Mouse (Mus musculus) embryonic facial prominence, embryonic 13.5 days (tissue): ENCODE data around the gene Snrpa1. TPM values are rescaled to one million over a fixed set of nuclear protein-coding genes. Genes with fewer than 3 reads are reported as not detected.

Experiments used
- ATAC-seq: fragments of 200-750 bp; cut with Nextera tagmentation; 2 replicates; pipeline ENCODE4 v1.8.0; 2017; ENCODE audit warnings: low read depth; ENCODE audit not compliant: insufficient number of reproducible peaks, insufficient read depth, low FRiP score, low TSS enrichment
- H3K27ac ChIP-seq: fragments of 300-500 bp; sonication (generic); 2 replicates; pipeline ENCODE4 v1.5.1; 2015; ENCODE audit warnings: moderate library complexity, mild to moderate bottlenecking, inconsistent platforms
- H3K27me3 ChIP-seq: fragments of 300-500 bp; sonication (generic); 2 replicates; pipeline ENCODE4 v1.6.1; 2015; ENCODE audit warnings: mild to moderate bottlenecking, inconsistent platforms
- H3K36me3 ChIP-seq: fragments of 300-500 bp; sonication (generic); 2 replicates; pipeline ENCODE4 v1.6.1; 2015; ENCODE audit warnings: mild to moderate bottlenecking, inconsistent platforms
- H3K4me1 ChIP-seq: fragments of 300-500 bp; sonication (generic); 2 replicates; pipeline ENCODE4 v1.6.1; 2015; ENCODE audit warnings: inconsistent platforms
- H3K4me2 ChIP-seq: fragments of 300-500 bp; sonication (generic); 2 replicates; pipeline ENCODE4 v1.6.1; 2015; ENCODE audit warnings: moderate library complexity, mild to moderate bottlenecking, inconsistent platforms
- H3K4me3 ChIP-seq: fragments of 300-500 bp; sonication (generic); 2 replicates; pipeline ENCODE4 v1.5.1; 2015; ENCODE audit warnings: mild to moderate bottlenecking, inconsistent platforms
- H3K9ac ChIP-seq: fragments of 300-500 bp; sonication (generic); 2 replicates; pipeline ENCODE4 v1.6.1; 2015; ENCODE audit warnings: mild to moderate bottlenecking, inconsistent platforms
- H3K9me3 ChIP-seq: fragments of 300-500 bp; sonication (generic); 2 replicates; pipeline ENCODE4 v1.6.1; 2016; ENCODE audit warnings: inconsistent platforms
- WGBS: fragments of 180-500 bp; shearing (Covaris S2); methylation state at CpG from one replicate; pipeline ENCODE4 v1.1.7; 2015; ENCODE audit warnings: mixed read lengths; 5-methylcytosine and 5-hydroxymethylcytosine counted together
- polyA plus RNA-seq: library from polyadenylated mRNA; unstranded; fragments of >200 nt; fragmentation: Nextera tagmentation; extraction: Ambion mirVana; gene quantifications from 2 replicates; pipeline ENCODE4 v1.2.1, GENCODE M21; 2015

Gene Snrpa1
- polyA plus RNA-seq, 1 experiment from 2014 or later, result 209 TPM

GRCm38 (mm10) chr7:66083757-66084156 is 25.0 kb downstream of the Snrpa1 start:
- H3K9ac ChIP-seq, result no peak overlapping the region
- peaks cover 73% of the 10 kb centered on the region for H3K36me3 ChIP-seq
- WGBS, result 85% methylated on average over 6 of the region's 6 CpGs
- H3K4me3 ChIP-seq, result no peak overlapping the region
- H3K4me1 ChIP-seq, result peaks cover 17% of the 10 kb centered on the region
- ATAC-seq, result no peak
- H3K4me2 ChIP-seq, result no peak overlapping the region
- no peaks in the 10 kb centered on the region for H3K9me3 ChIP-seq
- H3K27ac ChIP-seq, result no peak overlapping the region
- H3K27me3 ChIP-seq, result no peaks in the 10 kb centered on the region

- Histone ChIP-seq H3K4me3 (no peak overlapping the region), H3K27me3 (no peaks in the 10 kb centered on the region), H3K4me1 (peaks cover 17% of the 10 kb centered on the region), H3K9ac (no peak overlapping the region), H3K4me2 (no peak overlapping the region), H3K36me3 (peaks cover 80% of the 10 kb centered on the region), H3K9me3 (no peaks in the 10 kb centered on the region), H3K27ac (no peak overlapping the region)
- ATAC-seq, result no peak
- WGBS, result 83% methylated on average over 7 of the region's 7 CpGs
These were observed 25.7 kb downstream of the Snrpa1 start for GRCm38 (mm10) chr7:66084546-66084945.

- Histone ChIP-seq H3K27me3 (no peaks in the 10 kb centered on the region), H3K9me3 (no peaks in the 10 kb centered on the region), H3K27ac (no peak overlapping the region), H3K36me3 (peaks cover 95% of the 10 kb centered on the region), H3K4me1 (no peaks in the 10 kb centered on the region), H3K9ac (no peak overlapping the region), H3K4me2 (no peak overlapping the region), H3K4me3 (no peak overlapping the region)
- no peak for ATAC-seq
- 89% methylated on average over 4 of the region's 4 CpGs for WGBS
These were observed 28.8 kb downstream of the Snrpa1 start for GRCm38 (mm10) chr7:66087652-66088051.

GRCm38 (mm10) chr7:66088077-66088476 is 29.3 kb downstream of the Snrpa1 start:
- 99% methylated on average over 2 of the region's 2 CpGs for WGBS
- Histone ChIP-seq H3K36me3 (peaks cover 91% of the 10 kb centered on the region), H3K27ac (no peak overlapping the region), H3K4me2 (no peak overlapping the region), H3K9me3 (no peaks in the 10 kb centered on the region), H3K9ac (no peak overlapping the region), H3K27me3 (no peaks in the 10 kb centered on the region), H3K4me3 (no peak overlapping the region), H3K4me1 (no peaks in the 10 kb centered on the region)
- no peak for ATAC-seq

- peaks cover 65% of the 10 kb centered on the region for H3K36me3 ChIP-seq
- WGBS, result 80% methylated on average over 11 of the region's 11 CpGs
These were observed 31.9 kb downstream of the Snrpa1 start for GRCm38 (mm10) chr7:66090676-66091190.

GRCm38 (mm10) chr7:66091553-66091952 is 32.8 kb downstream of the Snrpa1 start:
- Histone ChIP-seq H3K9ac (no peak overlapping the region), H3K4me1 (no peaks in the 10 kb centered on the region), H3K27me3 (no peaks in the 10 kb centered on the region), H3K36me3 (peaks cover 57% of the 10 kb centered on the region), H3K9me3 (no peaks in the 10 kb centered on the region), H3K4me3 (no peak overlapping the region), H3K27ac (no peak overlapping the region), H3K4me2 (no peak overlapping the region)
- 86% methylated on average over 7 of the region's 7 CpGs for WGBS
- peak; percentile 39; the same call in 1 of the 2 replicates for ATAC-seq

More at GRCm38 (mm10) chr7:66090676-66091190, 31.9 kb downstream of the Snrpa1 start:
- Histone ChIP-seq H3K9me3 (no peaks in the 10 kb centered on the region), H3K4me3 (no peak overlapping the region), H3K27ac (no peak overlapping the region), H3K9ac (no peak overlapping the region), H3K4me1 (no peaks in the 10 kb centered on the region), H3K4me2 (no peak overlapping the region), H3K27me3 (no peaks in the 10 kb centered on the region)
- no peak for ATAC-seq

GRCm38 (mm10) chr7:66092656-66093055 is 33.9 kb downstream of the Snrpa1 start:
- no peak overlapping the region for H3K9ac ChIP-seq
- H3K4me2 ChIP-seq, result no peak overlapping the region
- H3K27me3 ChIP-seq, result no peaks in the 10 kb centered on the region
- no peaks in the 10 kb centered on the region for H3K9me3 ChIP-seq
- no peaks in the 10 kb centered on the region for H3K4me1 ChIP-seq
- H3K36me3 ChIP-seq, result peaks cover 46% of the 10 kb centered on the region
- H3K27ac ChIP-seq, result no peak overlapping the region
- WGBS, result 88% methylated on average over 8 of the region's 8 CpGs
- ATAC-seq, result no peak
- no peak overlapping the region for H3K4me3 ChIP-seq

- H3K36me3 ChIP-seq, result peaks cover 32% of the 10 kb centered on the region
- H3K9me3 ChIP-seq, result no peaks in the 10 kb centered on the region
- H3K27ac ChIP-seq, result no peak overlapping the region
- WGBS, result 78% methylated on average over 5 of the region's 5 CpGs
- H3K4me2 ChIP-seq, result no peak overlapping the region
- no peaks in the 10 kb centered on the region for H3K4me1 ChIP-seq
- no peak overlapping the region for H3K9ac ChIP-seq
- ATAC-seq, result no peak
- H3K4me3 ChIP-seq, result no peak overlapping the region
- H3K27me3 ChIP-seq, result no peaks in the 10 kb centered on the region
These were observed 35.3 kb downstream of the Snrpa1 start for GRCm38 (mm10) chr7:66094141-66094540.

- Histone ChIP-seq H3K4me2 (no peak overlapping the region), H3K27me3 (peaks cover 7% of the 10 kb centered on the region; the same call in 1 of the 2 replicates), H3K9ac (no peak overlapping the region), H3K4me1 (no peaks in the 10 kb centered on the region), H3K27ac (no peak overlapping the region), H3K36me3 (no peaks in the 10 kb centered on the region; the same call in 1 of the 2 replicates), H3K4me3 (no peak overlapping the region), H3K9me3 (no peaks in the 10 kb centered on the region)
- 79% methylated on average over 7 of the region's 7 CpGs for WGBS
- ATAC-seq, result no peak
These were observed 40.0 kb downstream of the Snrpa1 start for GRCm38 (mm10) chr7:66098803-66099202.

GRCm38 (mm10) chr7:66101866-66102265 is 43.1 kb downstream of the Snrpa1 start:
- Histone ChIP-seq H3K9me3 (no peaks in the 10 kb centered on the region), H3K4me1 (peaks cover 3% of the 10 kb centered on the region; the same call in 1 of the 2 replicates), H3K27me3 (peaks cover 7% of the 10 kb centered on the region; the same call in 1 of the 2 replicates), H3K36me3 (no peaks in the 10 kb centered on the region), H3K9ac (no peak overlapping the region), H3K27ac (no peak overlapping the region), H3K4me2 (no peak overlapping the region), H3K4me3 (no peak overlapping the region)
- ATAC-seq, result no peak
- WGBS, result 9% methylated on average over 4 of the region's 4 CpGs

- no peak for ATAC-seq
- Histone ChIP-seq H3K4me2 (no peak overlapping the region), H3K9ac (no peak overlapping the region), H3K4me3 (no peak overlapping the region), H3K9me3 (no peaks in the 10 kb centered on the region), H3K4me1 (peaks cover 10% of the 10 kb centered on the region; the same call in 1 of the 2 replicates), H3K27ac (no peak overlapping the region), H3K27me3 (peaks cover 7% of the 10 kb centered on the region; the same call in 1 of the 2 replicates), H3K36me3 (no peaks in the 10 kb centered on the region)
- WGBS, result 89% methylated on average over 5 of the region's 5 CpGs
These were observed 45.7 kb downstream of the Snrpa1 start for GRCm38 (mm10) chr7:66104531-66104930.

GRCm38 (mm10) chr7:66105771-66106170 is 47.0 kb downstream of the Snrpa1 start:
- H3K9me3 ChIP-seq, result no peaks in the 10 kb centered on the region
- no peak overlapping the region for H3K9ac ChIP-seq
- no peak overlapping the region for H3K4me2 ChIP-seq
- H3K4me3 ChIP-seq, result no peak overlapping the region
- 57% methylated on average over 4 of the region's 4 CpGs for WGBS
- H3K4me1 ChIP-seq, result peaks cover 10% of the 10 kb centered on the region; the same call in 1 of the 2 replicates
- H3K27ac ChIP-seq, result no peak overlapping the region
- peaks cover 4% of the 10 kb centered on the region; the same call in 1 of the 2 replicates for H3K27me3 ChIP-seq
- no peak for ATAC-seq
- H3K36me3 ChIP-seq, result no peaks in the 10 kb centered on the region
